Mouse (Mus musculus): Measurements from ENCODE around the gene Shroom1. TPM values are rescaled to one million over a fixed set of nuclear protein-coding genes. Genes with fewer than 3 reads are reported as not detected.
"Not testable (repeated sequence)": the region's sequence is repeated elsewhere in the genome, so short reads cannot be mapped to it uniquely, and the experiment has no call there.

The Shroom1 gene
- polyA plus RNA-seq (2012; ENCODE audit: insufficient read depth, low replicate concordance): 0.07 TPM in 1 of 2 replicates, not detected in the other

- TF ChIP-seq FLI1 (IDR thresholded peaks at IDR 0.05; ENCODE audit: low read length) (no peak), GATA1 (IDR thresholded peaks at IDR 0.05; ENCODE audit: borderline replicate concordance, low read length) (no peak)
- Histone ChIP-seq H3K4me3 (replicated peaks) (peak within 1 kb of the TSS; percentile 93), H3K9me3 (peaks cover 10% of the 10 kb centered on the region; the same call in 1 of the 2 replicates), H3K36me3 (replicated peaks; ENCODE audit: low read length) (no peaks in the 10 kb centered on the region), H3K27me3 (replicated peaks) (peaks cover 77% of the 10 kb centered on the region), H3K4me1 (peaks cover 20% of the 10 kb centered on the region)
Measured at GRCm38 (mm10) chr11:53456474-53457371, at the start of gene Shroom1, which contains the start of gene Gm10447. Gene Shroom1, plus strand, starts transcription at chr11:53457205. Gene Gm10447, minus strand, starts transcription at chr11:53457110.

GRCm38 (mm10) chr11:53411738-53412137 lies 45.3 kb upstream of the Shroom1 start:
- H3K4me1 ChIP-seq: peaks cover 4% of the 10 kb centered on the region; the same call in 1 of the 2 replicates
- peaks cover 97% of the 10 kb centered on the region for H3K36me3 ChIP-seq (replicated peaks; ENCODE audit: low read length)
- no peaks in the 10 kb centered on the region for H3K9me3 ChIP-seq
- TF ChIP-seq GATA1 (IDR thresholded peaks at IDR 0.05; ENCODE audit: borderline replicate concordance, low read length) (no peak), FLI1 (IDR thresholded peaks at IDR 0.05; ENCODE audit: low read length) (no peak)
- no peak overlapping the region for H3K4me3 ChIP-seq (replicated peaks)
- no peaks in the 10 kb centered on the region for H3K27me3 ChIP-seq (replicated peaks)

GRCm38 (mm10) chr11:53413871-53414270 lies 43.1 kb upstream of the Shroom1 start:
- Histone ChIP-seq H3K27me3 (replicated peaks) (no peaks in the 10 kb centered on the region), H3K4me3 (replicated peaks) (no peak overlapping the region), H3K9me3 (no peaks in the 10 kb centered on the region), H3K4me1 (peaks cover 4% of the 10 kb centered on the region; the same call in 1 of the 2 replicates), H3K36me3 (replicated peaks; ENCODE audit: low read length) (peaks cover 100% of the 10 kb centered on the region)
- TF ChIP-seq FLI1 (IDR thresholded peaks at IDR 0.05; ENCODE audit: low read length) (no peak), GATA1 (IDR thresholded peaks at IDR 0.05; ENCODE audit: borderline replicate concordance, low read length) (no peak)

GRCm38 (mm10) chr11:53418048-53418447 lies 39.0 kb upstream of the Shroom1 start:
- peaks cover 1% of the 10 kb centered on the region; the same call in 1 of the 2 replicates for H3K4me1 ChIP-seq
- no peak overlapping the region for H3K4me3 ChIP-seq (replicated peaks)
- no peaks in the 10 kb centered on the region for H3K9me3 ChIP-seq
- peaks cover 99% of the 10 kb centered on the region for H3K36me3 ChIP-seq (replicated peaks; ENCODE audit: low read length)
- no peaks in the 10 kb centered on the region for H3K27me3 ChIP-seq (replicated peaks)
- TF ChIP-seq FLI1 (IDR thresholded peaks at IDR 0.05; ENCODE audit: low read length) (no peak), GATA1 (IDR thresholded peaks at IDR 0.05; ENCODE audit: borderline replicate concordance, low read length) (no peak)

GRCm38 (mm10) chr11:53423036-53423435 lies 34.0 kb upstream of the Shroom1 start, which contains the start of gene Leap2:
Gene Leap2, minus strand, starts transcription at chr11:53423170.
- no peak within 1 kb of the TSS for H3K4me3 ChIP-seq (replicated peaks)
- peaks cover 14% of the 10 kb centered on the region for H3K4me1 ChIP-seq
- no peaks in the 10 kb centered on the region for H3K9me3 ChIP-seq
- TF ChIP-seq FLI1 (IDR thresholded peaks at IDR 0.05; ENCODE audit: low read length) (no peak), GATA1 (IDR thresholded peaks at IDR 0.05; ENCODE audit: borderline replicate concordance, low read length) (no peak)
- no peaks in the 10 kb centered on the region for H3K27me3 ChIP-seq (replicated peaks)
- H3K36me3 ChIP-seq (replicated peaks; ENCODE audit: low read length): peaks cover 88% of the 10 kb centered on the region

- Histone ChIP-seq H3K4me3 (replicated peaks) (no peak overlapping the region), H3K27me3 (replicated peaks) (no peaks in the 10 kb centered on the region), H3K4me1 (peaks cover 26% of the 10 kb centered on the region), H3K36me3 (replicated peaks; ENCODE audit: low read length) (peaks cover 82% of the 10 kb centered on the region), H3K9me3 (no peaks in the 10 kb centered on the region)
- TF ChIP-seq FLI1 (IDR thresholded peaks at IDR 0.05; ENCODE audit: low read length): no peak
- TF ChIP-seq GATA1 (IDR thresholded peaks at IDR 0.05; ENCODE audit: borderline replicate concordance, low read length): no peak
Measured at GRCm38 (mm10) chr11:53424826-53425225, 32.2 kb upstream of the Shroom1 start.

- peaks cover 29% of the 10 kb centered on the region for H3K4me1 ChIP-seq
- TF ChIP-seq FLI1 (IDR thresholded peaks at IDR 0.05; ENCODE audit: low read length) (no peak), GATA1 (IDR thresholded peaks at IDR 0.05; ENCODE audit: borderline replicate concordance, low read length) (no peak)
- no peak overlapping the region for H3K4me3 ChIP-seq (replicated peaks)
- no peaks in the 10 kb centered on the region for H3K27me3 ChIP-seq (replicated peaks)
- peaks cover 78% of the 10 kb centered on the region for H3K36me3 ChIP-seq (replicated peaks; ENCODE audit: low read length)
- H3K9me3 ChIP-seq: no peaks in the 10 kb centered on the region
Measured at GRCm38 (mm10) chr11:53425251-53425650, 31.8 kb upstream of the Shroom1 start.

GRCm38 (mm10) chr11:53425711-53426255 lies 31.2 kb upstream of the Shroom1 start:
- Histone ChIP-seq H3K4me1 (peaks cover 32% of the 10 kb centered on the region), H3K9me3 (no peaks in the 10 kb centered on the region), H3K27me3 (replicated peaks) (no peaks in the 10 kb centered on the region), H3K36me3 (replicated peaks; ENCODE audit: low read length) (peaks cover 72% of the 10 kb centered on the region), H3K4me3 (replicated peaks) (no peak overlapping the region)
- no peak for TF ChIP-seq GATA1 (IDR thresholded peaks at IDR 0.05; ENCODE audit: borderline replicate concordance, low read length)
- no peak for TF ChIP-seq FLI1 (IDR thresholded peaks at IDR 0.05; ENCODE audit: low read length)

- H3K27me3 ChIP-seq (replicated peaks); H3K4me3 ChIP-seq (replicated peaks); H3K9me3 ChIP-seq: not testable (repeated sequence)
- H3K36me3 ChIP-seq (replicated peaks; ENCODE audit: low read length): peaks cover 62% of the 10 kb centered on the region
- peaks cover 40% of the 10 kb centered on the region for H3K4me1 ChIP-seq
Measured at GRCm38 (mm10) chr11:53426914-53427313, 30.1 kb upstream of the Shroom1 start.
